Mouse (Mus musculus) urinary bladder, postnatal 36 days (tissue): Measurements from ENCODE around the gene Smyd3.

Experiments used
- DNase-seq, 2 experiments: peaks; one replicate each; pipeline ENCODE4 v3.0.0; 2022; ENCODE audit warnings: low spot score in 2 of 2, mixed read lengths in 1 of 2

The Smyd3 gene

GRCm38 (mm10) chr1:178978617-178979245 lies 539.1 kb downstream of the Smyd3 start:
- no peak for DNase-seq

- no peak for DNase-seq
Observed at GRCm38 (mm10) chr1:178972055-178972454, 545.8 kb downstream of the Smyd3 start.

DNA sequence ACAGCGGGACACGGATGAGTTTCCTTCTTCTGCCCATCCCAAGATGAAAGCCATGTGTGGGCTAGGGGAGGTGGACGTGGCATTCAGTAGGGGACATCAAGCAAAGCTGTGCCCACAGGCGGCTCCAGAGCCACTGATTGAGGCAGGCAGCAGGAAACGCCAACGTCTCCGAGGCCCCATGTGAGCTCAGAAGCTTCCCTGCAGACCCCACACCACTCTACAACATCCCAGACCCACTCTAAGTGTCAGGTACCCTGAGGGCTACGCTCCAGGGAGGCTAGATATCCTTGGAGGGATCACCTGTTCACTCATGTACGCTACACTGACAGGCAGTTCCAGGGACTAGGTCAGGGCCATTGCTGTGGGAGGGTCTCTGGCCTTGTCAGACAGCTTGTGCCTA lies 556.2 kb downstream of the Smyd3 start:
- DNase-seq = no peak

GRCm38 (mm10) chr1:178960015-178960559 lies 557.8 kb downstream of the Smyd3 start:
- DNase-seq = peak; percentile 44 to 59

DNA sequence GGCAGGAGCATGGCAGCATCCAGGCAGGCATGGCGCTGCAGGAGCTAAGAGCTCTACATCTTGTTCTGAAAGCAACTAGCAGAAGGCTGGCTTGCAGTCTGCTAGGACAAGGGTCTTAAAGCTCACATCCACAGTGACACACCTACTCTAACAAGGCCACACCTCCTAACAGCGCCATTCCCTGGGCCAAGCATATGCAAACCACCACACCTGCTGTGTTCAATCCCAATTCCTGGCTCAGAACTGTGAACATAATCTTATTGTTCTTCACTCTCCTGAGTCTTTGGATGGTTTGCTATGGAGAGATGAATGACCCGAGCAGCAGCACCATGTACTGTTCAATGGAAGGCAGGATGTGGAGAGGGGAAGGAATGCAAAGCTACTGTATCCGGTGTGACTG lies 559.2 kb downstream of the Smyd3 start:
- no peak for DNase-seq

- DNase-seq = no peak
Observed at GRCm38 (mm10) chr1:178952910-178953309, 564.9 kb downstream of the Smyd3 start.

GRCm38 (mm10) chr1:178942251-178942963 lies 575.4 kb downstream of the Smyd3 start:
- no peak for DNase-seq

DNA sequence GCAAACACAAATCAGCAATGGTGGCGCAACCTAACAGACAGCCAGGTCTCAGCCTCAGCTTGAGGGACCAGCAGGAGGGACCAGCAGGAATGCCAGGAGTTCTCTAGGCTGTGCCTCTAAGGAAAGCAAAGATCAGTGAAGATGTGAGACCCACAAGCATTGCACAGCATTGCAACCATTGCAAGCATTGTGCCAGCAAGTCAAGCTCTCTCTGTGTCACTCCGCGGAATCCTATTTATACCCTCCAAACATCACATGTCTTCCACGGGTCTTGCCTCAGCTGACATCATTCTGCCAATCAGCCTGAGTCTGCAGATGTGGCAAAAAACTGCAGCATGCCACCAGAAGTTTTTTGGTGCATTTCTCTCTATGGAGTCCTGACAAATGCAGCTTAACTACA lies 577.5 kb downstream of the Smyd3 start:
- DNase-seq = no peak

GRCm38 (mm10) chr1:178936976-178937375 lies 580.9 kb downstream of the Smyd3 start:
- no peak for DNase-seq

- no peak for DNase-seq
Observed at GRCm38 (mm10) chr1:178936457-178936856, 581.4 kb downstream of the Smyd3 start.

DNA sequence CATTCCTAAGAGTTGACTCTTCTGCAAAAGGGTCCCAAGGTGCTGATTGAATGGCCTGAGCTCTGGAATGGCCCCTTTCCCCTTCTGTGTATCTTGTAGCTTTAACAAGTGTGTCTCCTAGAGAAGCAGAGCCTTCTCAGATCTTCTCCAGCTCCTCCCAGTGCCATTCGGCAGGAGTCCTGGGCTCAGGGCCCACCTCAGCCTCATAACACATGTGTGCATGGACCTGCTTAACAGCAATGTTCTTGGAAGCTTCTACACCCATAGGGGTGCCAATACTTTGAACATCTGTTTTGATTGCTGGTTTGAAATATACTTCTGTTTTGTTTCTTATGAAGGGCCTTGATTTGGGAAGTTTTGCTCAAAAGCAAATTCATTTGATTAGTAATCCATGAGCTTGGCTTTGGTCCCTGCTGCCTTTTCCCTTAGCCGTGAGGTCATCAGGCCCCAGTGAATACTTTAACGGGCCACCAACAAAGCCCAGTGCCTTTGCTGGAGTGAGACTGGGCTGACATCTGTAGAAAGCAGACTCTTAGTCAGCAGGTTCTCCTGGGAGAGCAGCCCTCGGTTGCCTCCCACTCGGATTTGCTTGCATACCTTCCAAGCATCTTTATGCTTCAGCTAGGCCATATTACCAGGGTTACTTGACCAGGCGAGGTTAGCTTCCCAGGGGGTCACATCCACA lies 583.7 kb downstream of the Smyd3 start:
- DNase-seq = no peak

DNA sequence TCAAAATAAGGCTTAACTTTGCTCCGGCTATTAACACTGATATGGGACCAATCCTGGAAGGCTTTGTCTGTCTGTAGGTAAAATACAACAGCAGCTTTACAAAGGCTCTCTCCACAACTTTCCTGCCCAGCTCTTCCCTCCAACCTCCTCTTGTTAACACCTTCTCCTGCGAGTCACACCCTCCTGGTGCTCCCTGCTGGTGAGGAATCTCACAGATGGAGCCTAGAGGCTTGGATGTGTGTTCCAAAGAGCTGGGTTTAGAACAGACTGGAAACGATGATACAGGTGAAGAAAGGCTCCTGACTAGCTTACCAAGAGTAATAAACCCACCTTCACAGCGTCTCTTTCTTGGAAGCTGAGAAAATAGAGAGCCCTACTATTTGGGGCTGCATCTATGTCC lies 588.3 kb downstream of the Smyd3 start:
- DNase-seq = no peak

DNA sequence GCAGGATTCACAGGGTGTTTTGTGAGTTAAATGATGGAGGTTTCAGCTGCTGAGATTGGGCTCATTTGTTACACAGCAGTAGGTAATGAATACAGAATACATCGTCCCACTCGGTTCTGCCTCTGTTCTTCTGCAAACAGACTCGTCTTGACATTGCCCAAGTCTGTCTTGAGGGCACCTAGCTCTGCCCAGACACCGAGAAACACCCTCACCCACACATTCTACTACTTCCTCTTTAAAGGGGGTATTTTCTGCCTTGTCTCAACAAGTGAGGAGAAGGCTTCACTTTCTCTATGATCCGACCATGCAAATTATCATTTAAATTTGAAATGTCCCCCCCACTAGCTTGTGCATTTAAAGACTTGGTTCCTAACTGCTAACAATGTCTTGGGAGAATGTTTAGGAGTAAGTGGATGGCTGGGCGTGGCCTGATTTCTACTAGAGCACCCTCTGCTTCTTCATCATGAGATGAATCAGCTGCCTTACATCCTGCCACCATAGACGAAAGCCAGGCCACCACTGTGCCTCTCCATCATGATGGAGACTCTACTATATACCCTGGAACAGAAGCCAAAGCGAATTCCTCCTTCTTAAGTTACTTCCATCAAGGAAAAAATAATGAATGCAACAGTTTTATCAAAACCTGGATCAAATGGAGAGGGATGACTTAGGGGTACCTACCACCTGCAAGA lies 593.2 kb downstream of the Smyd3 start:
- no peak for DNase-seq

DNA sequence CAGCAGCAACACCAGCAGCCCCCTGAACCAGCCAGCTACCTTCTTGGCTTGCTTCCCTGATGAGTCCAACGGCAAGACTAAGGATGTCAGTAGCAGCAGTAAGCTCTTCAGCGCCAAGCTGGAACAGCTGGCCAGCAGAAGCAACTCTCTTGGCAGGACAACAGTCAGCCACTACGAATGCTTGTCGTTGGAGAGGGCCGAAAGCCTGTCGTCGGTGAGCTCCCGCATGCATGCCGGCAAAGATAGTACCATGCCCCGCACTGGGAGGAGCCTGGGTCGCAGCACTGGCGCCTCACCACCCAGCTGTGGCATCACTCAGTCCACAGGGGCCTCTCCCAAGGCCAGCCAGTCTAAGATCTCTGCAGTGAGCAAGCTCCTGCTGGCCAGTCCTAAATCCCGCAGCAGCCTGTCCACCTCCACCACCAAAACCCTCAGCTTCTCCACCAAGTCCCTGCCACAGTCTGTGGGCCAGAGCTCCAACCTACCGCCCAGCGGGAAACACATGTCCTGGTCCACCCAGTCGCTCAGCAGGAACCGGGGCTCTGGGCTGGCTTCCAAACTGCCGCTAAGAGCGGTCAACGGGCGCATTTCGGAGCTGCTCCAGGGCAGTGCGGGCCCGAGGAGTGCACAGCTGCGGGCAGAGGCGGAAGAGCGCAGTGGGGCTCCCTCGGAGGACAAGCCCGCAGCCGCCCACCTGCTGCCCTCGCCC lies 600.5 kb downstream of the Smyd3 start:
- no peak for DNase-seq

DNA sequence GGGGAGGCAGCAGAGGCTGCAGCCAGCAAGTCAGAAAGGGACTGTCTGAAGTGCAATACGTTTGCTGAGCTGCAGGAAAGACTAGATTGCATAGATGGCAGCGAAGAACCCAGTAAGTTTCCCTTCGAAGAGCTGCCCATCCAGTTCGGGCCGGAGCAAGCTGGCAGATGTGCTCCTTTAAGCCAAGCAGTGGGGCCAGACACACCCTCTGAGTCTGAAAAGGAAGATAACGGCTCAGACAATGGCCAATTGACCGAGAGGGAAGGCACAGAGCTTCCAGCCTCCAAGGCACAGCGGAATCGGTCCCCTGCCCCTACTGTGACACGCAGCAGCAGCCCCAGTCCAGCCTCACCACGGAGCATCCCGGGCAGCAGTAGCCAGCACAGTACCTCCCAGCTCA lies 602.8 kb downstream of the Smyd3 start:
- DNase-seq = no peak

DNA sequence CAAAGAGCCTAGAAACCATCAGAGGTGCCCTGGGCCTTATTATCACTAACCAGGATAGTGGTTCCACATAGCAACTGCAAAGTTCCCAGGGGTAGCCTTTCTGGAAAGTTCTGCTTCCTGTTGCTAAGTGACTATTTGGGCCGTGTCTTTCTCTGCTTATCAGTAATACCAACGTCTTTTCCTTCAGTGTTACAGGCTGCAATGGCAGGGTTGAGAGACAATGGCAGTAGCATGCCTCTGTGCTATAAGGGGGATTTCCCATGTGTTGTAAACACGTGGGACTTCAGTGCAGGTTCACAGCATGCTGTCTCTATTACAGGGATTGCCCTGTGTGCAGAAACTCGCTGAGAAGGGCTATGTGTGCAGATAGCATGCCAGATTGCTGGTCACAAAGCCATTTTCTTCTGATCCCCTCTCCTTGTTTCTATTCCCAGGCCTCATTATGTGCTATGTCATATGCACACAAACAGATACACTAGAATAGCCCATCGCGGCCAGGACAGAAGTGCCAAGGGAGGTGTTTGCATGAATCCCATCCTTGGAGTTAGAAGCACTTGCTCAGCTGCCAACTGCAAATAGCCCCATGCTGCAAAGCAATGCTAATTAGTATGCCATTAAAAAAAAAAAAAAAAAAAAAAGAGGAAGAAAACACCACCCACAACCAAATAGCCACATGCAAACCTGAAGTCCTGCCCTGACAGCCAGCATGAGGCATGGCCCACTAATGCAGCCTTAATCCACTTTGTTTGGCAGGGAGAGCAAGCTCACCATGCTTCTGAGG lies 604.7 kb downstream of the Smyd3 start:
- DNase-seq = no peak

- DNase-seq = no peak
Observed at GRCm38 (mm10) chr1:178910951-178911350, 606.9 kb downstream of the Smyd3 start.
